Mouse (Mus musculus): ENCODE results near the gene Tssk2.

GRCm38 (mm10) chr16:17929631-17930030, 31.2 kb downstream of the Tssk2 start:
- TF ChIP-seq CTCF (IDR thresholded peaks at IDR 0.05; ENCODE audit: control insufficient read depth, insufficient read depth, low read length) (no peak), POLR2A (IDR thresholded peaks at IDR 0.05; ENCODE audit: borderline replicate concordance, control insufficient read depth, low read depth, low read length) (no peak)

All from bone marrow, adult 2 months (tissue).